Mouse (Mus musculus) c-Kit-positive CD71-positive TER-119-negative erythroid progenitor cells, embryonic 14.5 days (primary cell): ENCODE measurements around the gene Ptger3.

ENCODE experiments used
- DNase-seq: peaks from one replicate; pipeline ENCODE4 v3.0.0-alpha.2; 2013; ENCODE audit warnings: low read depth

The Ptger3 gene

GRCm38 (mm10) chr3:157582626-157583405, 16.1 kb downstream of the Ptger3 start:
- no peak for DNase-seq

GRCm38 (mm10) chr3:157597837-157598379, 31.2 kb downstream of the Ptger3 start:
- DNase-seq: no peak

GRCm38 (mm10) chr3:157604684-157605410, 38.2 kb downstream of the Ptger3 start:
- no peak for DNase-seq

GRCm38 (mm10) chr3:157605411-157605740, 38.7 kb downstream of the Ptger3 start:
- DNase-seq: no peak

- DNase-seq: no peak
These were observed 46.9 kb downstream of the Ptger3 start for GRCm38 (mm10) chr3:157613542-157613941.

GRCm38 (mm10) chr3:157616949-157617348, 50.3 kb downstream of the Ptger3 start:
- DNase-seq: no peak

- DNase-seq: no peak
These were observed 60.7 kb downstream of the Ptger3 start for GRCm38 (mm10) chr3:157627407-157627806.

- DNase-seq: no peak
These were observed 64.0 kb downstream of the Ptger3 start for GRCm38 (mm10) chr3:157630671-157631070.

- DNase-seq: no peak
These were observed 64.7 kb downstream of the Ptger3 start for GRCm38 (mm10) chr3:157631383-157631782.

- DNase-seq: no peak
These were observed 67.7 kb downstream of the Ptger3 start for GRCm38 (mm10) chr3:157634431-157634830.

GRCm38 (mm10) chr3:157635713-157636112, 69.0 kb downstream of the Ptger3 start:
- DNase-seq: no peak

GRCm38 (mm10) chr3:157636887-157637286, 70.2 kb downstream of the Ptger3 start:
- DNase-seq: peak; percentile 40

GRCm38 (mm10) chr3:157637341-157637740, 70.6 kb downstream of the Ptger3 start:
- no peak for DNase-seq

- no peak for DNase-seq
These were observed 74.9 kb downstream of the Ptger3 start for GRCm38 (mm10) chr3:157641634-157642033.

GRCm38 (mm10) chr3:157661622-157662021, 94.9 kb downstream of the Ptger3 start:
- no peak for DNase-seq

- no peak for DNase-seq
These were observed 97.9 kb downstream of the Ptger3 start for GRCm38 (mm10) chr3:157664486-157665041.

GRCm38 (mm10) chr3:157665471-157665870, 98.8 kb downstream of the Ptger3 start:
- DNase-seq: no peak

GRCm38 (mm10) chr3:157666142-157666541, 99.5 kb downstream of the Ptger3 start:
- DNase-seq: no peak

- no peak for DNase-seq
These were observed 119.4 kb downstream of the Ptger3 start for GRCm38 (mm10) chr3:157686105-157686504.

- no peak for DNase-seq
These were observed 121.9 kb downstream of the Ptger3 start for GRCm38 (mm10) chr3:157688419-157689162.
